8 mouse cellular contexts compared by ENCODE assay signal in the genomic region with DNA sequence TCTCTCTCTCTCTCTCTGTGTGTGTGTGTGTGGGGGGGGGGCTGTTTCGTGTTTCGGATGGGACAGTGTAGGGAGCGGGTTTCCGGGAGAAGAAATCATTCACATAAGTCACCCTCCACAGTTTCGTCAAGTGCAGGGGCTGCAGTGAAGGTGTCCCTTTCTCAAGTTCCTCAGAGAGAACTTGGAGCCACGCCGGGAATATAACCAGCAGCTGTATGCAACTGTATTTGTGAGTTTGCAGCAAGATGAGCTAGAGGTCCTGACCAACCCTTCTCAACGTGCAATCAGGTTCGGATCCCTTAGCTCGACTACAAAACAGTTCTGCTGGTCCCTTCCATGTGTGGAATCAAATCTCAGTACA. TPM values are rescaled to one million over a fixed set of nuclear protein-coding genes. Genes with fewer than 3 reads are reported as not detected.
DNase-seq lines count a peak whose midpoint lies in the region; ATAC-seq and TF ChIP-seq lines count a peak whose summit lies in the region.

No protein-coding gene starts in this region.

- peak overlapping the region; percentile 79 for H3K4me2 ChIP-seq in limb, embryonic 14.5 days (replicated peaks; ENCODE audit: low read depth, low read length, severe bottlenecking)

- peak; percentile 15 for DNase-seq in embryo, embryonic 10 days (ENCODE audit: low spot score)
- DNase-seq in embryo, embryonic 9.5 days (ENCODE audit: extremely low spot score), result no peak
- DNase-seq in urinary bladder, postnatal 25 days (ENCODE audit: low spot score), result peak; percentile 3
- no peak for DNase-seq in urinary bladder, adult 18-20 months (ENCODE audit: low spot score in 2 of 2)
- DNase-seq in limb, embryonic 14.5 days (ENCODE audit: low spot score), result peak; percentile 16
- no peak for DNase-seq in layer of hippocampus, adult 18-20 months (ENCODE audit: low spot score in 2 of 2)
- DNase-seq in ovary, adult 18-20 months (ENCODE audit: low spot score), result no peak

- H3K4me3 ChIP-seq in limb, embryonic 14.5 days (replicated peaks; ENCODE audit: low read length), result peak overlapping the region; percentile 53
- peak overlapping the region; percentile 49 for H3K4me3 ChIP-seq in small intestine, adult 2 months (ENCODE audit: low read depth, low read length)

- no peaks in the 10 kb centered on the region for H3K4me1 ChIP-seq in limb, embryonic 14.5 days (ENCODE audit: control insufficient read depth, insufficient read depth, low read length)
- peaks cover 2% of the 10 kb centered on the region; the same call in 1 of the 2 replicates for H3K4me1 ChIP-seq in small intestine, adult 2 months (ENCODE audit: control insufficient read depth, insufficient read depth, insufficient read length, low read length)

- TF ChIP-seq CTCF in small intestine, adult 2 months (IDR thresholded peaks at IDR 0.05; ENCODE audit: extremely low read depth, insufficient read length, insufficient replicate concordance, low read depth, low read length), result no peak

- H3K27ac ChIP-seq in limb, embryonic 14.5 days (replicated peaks; ENCODE audit: low read depth, low read length), result peak overlapping the region; percentile 77
- no peak overlapping the region for H3K27ac ChIP-seq in small intestine, adult 2 months (ENCODE audit: insufficient read depth, low read depth, low read length)

- ATAC-seq in limb, embryonic 14.5 days (ENCODE audit: low FRiP score, low read depth), result no peak

- no peak for TF ChIP-seq POLR2A in limb, embryonic 14.5 days (IDR thresholded peaks at IDR 0.05; ENCODE audit: borderline replicate concordance, extremely low read depth, insufficient read depth, insufficient read length)
- TF ChIP-seq POLR2A in small intestine, adult 2 months (IDR thresholded peaks at IDR 0.05; ENCODE audit: low read depth, low read length), result no peak

- H3K9ac ChIP-seq in limb, embryonic 14.5 days (ENCODE audit: low read depth, low read length, severe bottlenecking), result peak overlapping the region; percentile 70

- H3K27me3 ChIP-seq in limb, embryonic 14.5 days (ENCODE audit: control insufficient read depth, insufficient read depth, low read length), result no peaks in the 10 kb centered on the region
- no peaks in the 10 kb centered on the region for H3K27me3 ChIP-seq in small intestine, adult 2 months (ENCODE audit: control insufficient read depth, insufficient read depth, low read length)

- H3K36me3 ChIP-seq in limb, embryonic 14.5 days (ENCODE audit: control insufficient read depth, insufficient read depth, low read length), result peaks cover 31% of the 10 kb centered on the region
- no peaks in the 10 kb centered on the region for H3K36me3 ChIP-seq in small intestine, adult 2 months (ENCODE audit: control insufficient read depth, insufficient read depth, low read length)

- H3K9me3 ChIP-seq in limb, embryonic 14.5 days (ENCODE audit: control insufficient read depth, low read length), result no peaks in the 10 kb centered on the region

- WGBS in limb, embryonic 14.5 days, result 4% methylated on average over 10 of the region's 10 CpGs
- 17% methylated on average over 10 of the region's 10 CpGs for WGBS in small intestine, adult 2 months

RNA-seq across cellular contexts. Expression of a gene that starts 0.5 kb away (rescaled TPM):
- 6.6 and 7.2 TPM in 2 replicates for polyA plus RNA-seq in limb, embryonic 14.5 days (2012; rRNA removed)
- polyA plus RNA-seq in limb, embryonic 14.5 days (2014; fragmentation: Nextera tagmentation; extraction: Ambion mirVana), result 9.4 and 11.3 TPM in 2 replicates
- not detected in 2 replicates for polyA plus RNA-seq in small intestine, adult 2 months (2012; rRNA removed)
- 1 to 10 TPM; 5.2 to 7.2 TPM for total RNA-seq in layer of hippocampus, adult 18-20 months (2021)

RNA-seq across cellular contexts. Expression of a gene that starts 29.1 kb away (rescaled TPM):
- polyA plus RNA-seq in limb, embryonic 14.5 days (2012; rRNA removed), result 4.3 and 6.1 TPM in 2 replicates
- 11.9 and 12.6 TPM in 2 replicates for polyA plus RNA-seq in limb, embryonic 14.5 days (2014; fragmentation: Nextera tagmentation; extraction: Ambion mirVana)
- 0.09 and 0.61 TPM in 2 replicates for polyA plus RNA-seq in small intestine, adult 2 months (2012; rRNA removed)
- total RNA-seq in layer of hippocampus, adult 18-20 months (2021), result 10 to 100 TPM; 20.2 to 21.6 TPM

RNA-seq across cellular contexts. Expression of a gene that starts 36.4 kb away (rescaled TPM):
- polyA plus RNA-seq in limb, embryonic 14.5 days (2012; rRNA removed), result 0.60 and 0.88 TPM in 2 replicates
- 0.17 TPM in 2 replicates for polyA plus RNA-seq in limb, embryonic 14.5 days (2014; fragmentation: Nextera tagmentation; extraction: Ambion mirVana)
- 0.24 and 0.53 TPM in 2 replicates for polyA plus RNA-seq in small intestine, adult 2 months (2012; rRNA removed)
- total RNA-seq in layer of hippocampus, adult 18-20 months (2021), result not detected

RNA-seq across cellular contexts. Expression of a gene that starts 44.5 kb away (rescaled TPM):
- 0.72 and 1.3 TPM in 2 replicates for polyA plus RNA-seq in limb, embryonic 14.5 days (2012; rRNA removed)
- polyA plus RNA-seq in limb, embryonic 14.5 days (2014; fragmentation: Nextera tagmentation; extraction: Ambion mirVana), result 1.1 and 1.7 TPM in 2 replicates
- polyA plus RNA-seq in small intestine, adult 2 months (2012; rRNA removed), result not detected in 2 replicates
- total RNA-seq in layer of hippocampus, adult 18-20 months (2021), result 1 to 10 TPM; 6.6 to 7.0 TPM

RNA-seq across cellular contexts. Expression of a gene that starts 45.6 kb away (rescaled TPM):
- 0.88 and 0.89 TPM in 2 replicates for polyA plus RNA-seq in limb, embryonic 14.5 days (2012; rRNA removed)
- 0.55 and 0.66 TPM in 2 replicates for polyA plus RNA-seq in limb, embryonic 14.5 days (2014; fragmentation: Nextera tagmentation; extraction: Ambion mirVana)
- 0.05 TPM in 1 of 2 replicates, not detected in the other for polyA plus RNA-seq in small intestine, adult 2 months (2012; rRNA removed)
- 1 to 10 TPM; 2.8 to 3.3 TPM for total RNA-seq in layer of hippocampus, adult 18-20 months (2021)

Comparison
In these comparisons a context has a peak if more than half of its experiments do, and no peak if none do; other contexts are left out.
1. DNase-seq: peak in embryo, embryonic 10 days (single experiment), urinary bladder, postnatal 25 days (single experiment) and limb, embryonic 14.5 days (single experiment); none in embryo, embryonic 9.5 days (single experiment), urinary bladder, adult 18-20 months (0 of 2), layer of hippocampus, adult 18-20 months (0 of 2) and ovary, adult 18-20 months (single experiment).